Mouse (Mus musculus) forebrain, embryonic 16.5 days (tissue): ENCODE results near the gene Cactin. TPM values are rescaled to one million over a fixed set of nuclear protein-coding genes. Genes with fewer than 3 reads are reported as not detected.

Experiments used
- ATAC-seq: fragments of 200-750 bp; cut with Nextera tagmentation; 2 replicates; pipeline ENCODE4 v1.8.0; 2017; ENCODE audit warnings: mild to moderate bottlenecking, moderate library complexity
- H3K27ac ChIP-seq: fragments of 300-500 bp; sonication (generic); 2 replicates; pipeline ENCODE4 v1.5.1; 2014; ENCODE audit warnings: low read length, control low read depth
- H3K27me3 ChIP-seq: fragments of 300-500 bp; sonication (generic); replicated peaks from 2 replicates; pipeline ENCODE4 v1.6.1; 2014; ENCODE audit warnings: low read length; ENCODE audit not compliant: control insufficient read depth, insufficient read depth
- H3K36me3 ChIP-seq: fragments of 300-500 bp; sonication (generic); 2 replicates; pipeline ENCODE4 v1.6.1; 2014; ENCODE audit not compliant: control insufficient read depth, insufficient read depth
- H3K4me1 ChIP-seq: fragments of 300-500 bp; sonication (generic); replicated peaks from 2 replicates; pipeline ENCODE4 v1.6.1; 2014; ENCODE audit warnings: low read length; ENCODE audit not compliant: control insufficient read depth, insufficient read depth
- H3K4me2 ChIP-seq: fragments of 300-500 bp; sonication (generic); 2 replicates; pipeline ENCODE4 v1.6.1; 2014; ENCODE audit warnings: mild to moderate bottlenecking, low read length, control low read depth
- H3K4me3 ChIP-seq: fragments of 300-500 bp; sonication (generic); replicated peaks from 2 replicates; pipeline ENCODE4 v1.5.1; 2014; ENCODE audit warnings: mild to moderate bottlenecking, low read length, control low read depth
- H3K9ac ChIP-seq: fragments of 300-500 bp; sonication (generic); replicated peaks from 2 replicates; pipeline ENCODE4 v1.6.1; 2014; ENCODE audit warnings: low read depth, low read length, control low read depth
- H3K9me3 ChIP-seq: fragments of 300-500 bp; sonication (generic); 2 replicates; pipeline ENCODE4 v1.6.1; 2016; ENCODE audit warnings: low read length; ENCODE audit not compliant: control insufficient read depth
- WGBS: fragments of 180-500 bp; shearing (Covaris S2); extraction: QIAGEN DNeasy Blood & Tissue Kit; methylation state at CpG from one replicate; pipeline ENCODE4 v1.1.7; 2014; 5-methylcytosine and 5-hydroxymethylcytosine counted together
- microRNA-seq: library from miRNA; unstranded; fragments of <30 nt; microRNA quantifications from one replicate; pipeline ENCODE4, GENCODE M21; 2017
- polyA plus RNA-seq: library from polyadenylated mRNA; unstranded; fragments of >200 nt; fragmentation: Nextera tagmentation; extraction: Ambion mirVana; gene quantifications from 2 replicates; pipeline ENCODE4 v1.2.1, GENCODE M21; 2015

The Cactin gene
- polyA plus RNA-seq, 1 experiment from 2014 or later = 38.3 TPM

GRCm38 (mm10) chr10:81365073-81365472 lies 44.2 kb downstream of the Cactin start:
- Histone ChIP-seq H3K4me3 (no peak overlapping the region), H3K4me2 (no peak overlapping the region), H3K27ac (no peak overlapping the region), H3K9me3 (no peaks in the 10 kb centered on the region), H3K4me1 (peaks cover 16% of the 10 kb centered on the region), H3K9ac (no peak overlapping the region), H3K27me3 (peaks cover 12% of the 10 kb centered on the region), H3K36me3 (peaks cover 26% of the 10 kb centered on the region)
- WGBS = 30% methylated on average over 4 of the region's 4 CpGs
- ATAC-seq = 0 out of 2 replicates have a peak, but pooled peaks have one; percentile 10

DNA sequence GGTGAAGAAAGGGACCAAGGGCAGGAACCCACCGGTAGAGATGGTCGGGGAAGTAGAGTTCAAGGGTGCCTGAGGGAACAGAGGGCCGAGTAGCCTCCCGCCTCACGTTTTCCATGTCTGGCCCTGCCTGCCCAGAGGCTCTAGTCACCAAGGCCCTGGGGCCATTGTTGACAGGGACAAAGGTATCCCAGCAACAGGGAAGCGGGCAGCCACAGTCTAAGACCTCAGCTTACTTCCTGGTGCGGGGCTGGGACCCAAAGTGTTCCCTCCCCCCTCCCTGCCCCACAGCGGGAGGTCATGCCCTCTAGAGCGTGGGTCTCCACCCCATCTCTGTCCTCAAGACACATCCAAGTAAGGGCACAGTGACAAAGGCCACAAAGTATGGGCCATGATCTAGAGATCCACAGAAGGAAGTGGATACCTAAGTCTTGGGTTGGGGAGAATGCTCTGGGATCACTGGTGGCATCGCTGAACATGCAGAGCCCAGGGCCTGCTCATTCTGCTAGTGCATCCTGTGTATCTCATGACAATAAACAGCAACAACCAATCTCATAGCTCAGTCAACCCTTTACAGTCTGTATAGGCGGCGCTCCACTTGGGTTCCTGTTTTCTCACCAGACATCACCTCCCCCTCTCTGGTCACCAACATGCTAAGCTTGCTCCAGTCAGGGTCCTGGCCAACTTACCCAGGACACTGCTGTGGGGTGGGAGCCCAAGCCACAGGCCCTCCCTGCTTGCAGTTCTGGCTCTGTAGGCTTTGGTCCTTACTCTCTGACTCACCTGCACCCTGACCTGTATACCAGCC lies 45.0 kb downstream of the Cactin start, which contains the start of gene 4930404N11Rik:
Gene 4930404N11Rik, minus strand, starts transcription at position 145 of the 805 bp plus-strand sequence.
- Histone ChIP-seq H3K4me2 (peak within 1 kb of the TSS; percentile 49; the same call in 1 of the 2 replicates), H3K9me3 (no peaks in the 10 kb centered on the region), H3K36me3 (peaks cover 26% of the 10 kb centered on the region), H3K9ac (no peak within 1 kb of the TSS), H3K27ac (no peak within 1 kb of the TSS), H3K27me3 (peaks cover 12% of the 10 kb centered on the region), H3K4me1 (peaks cover 16% of the 10 kb centered on the region), H3K4me3 (no peak within 1 kb of the TSS)
- WGBS = 18% methylated on average over 12 of the region's 12 CpGs
- ATAC-seq = peak; percentile 6; the same call in 1 of the 2 replicates

DNA sequence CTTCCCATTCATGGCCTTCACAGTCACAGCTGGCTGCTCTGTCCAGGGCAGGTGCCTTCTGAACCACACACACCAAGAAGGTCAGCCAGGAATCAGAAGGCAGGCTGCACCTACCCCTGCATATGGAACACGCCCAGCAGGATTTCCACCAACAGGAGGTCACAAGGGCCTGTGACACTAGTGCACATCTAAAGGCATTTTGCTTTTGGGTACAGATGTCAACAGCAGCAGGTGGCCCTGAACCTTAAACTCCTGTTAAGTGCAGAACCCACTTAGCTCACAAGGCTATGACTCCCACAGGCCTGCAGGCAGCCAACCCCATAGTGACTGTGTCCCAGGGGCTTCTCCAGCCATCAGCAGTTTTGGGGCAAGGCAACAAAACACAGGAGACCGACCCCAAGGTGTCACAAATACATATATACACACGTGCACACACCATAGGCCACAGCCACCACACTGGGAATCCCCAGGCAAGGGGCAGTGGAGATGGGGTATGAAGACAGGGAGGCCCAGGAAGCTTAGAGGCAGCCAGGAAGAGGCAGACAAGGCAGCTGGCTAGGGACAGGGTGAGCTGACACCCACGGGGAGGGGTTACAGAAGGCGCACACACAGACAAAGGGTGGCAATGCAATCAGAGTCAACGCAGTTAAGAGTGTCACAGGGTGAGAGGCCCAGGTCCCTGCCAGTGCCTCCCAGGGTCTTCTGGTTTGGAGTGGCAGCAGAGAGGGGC lies 45.7 kb downstream of the Cactin start:
- 0 out of 2 replicates have a peak, but pooled peaks have one; percentile 2 for ATAC-seq
- WGBS = 87% methylated on average over 6 of the region's 6 CpGs
- no peak overlapping the region for H3K9ac ChIP-seq
- H3K4me3 ChIP-seq = no peak overlapping the region
- H3K36me3 ChIP-seq = peaks cover 31% of the 10 kb centered on the region
- H3K27me3 ChIP-seq = peaks cover 12% of the 10 kb centered on the region
- H3K27ac ChIP-seq = no peak overlapping the region
- H3K4me1 ChIP-seq = peaks cover 16% of the 10 kb centered on the region
- H3K9me3 ChIP-seq = no peaks in the 10 kb centered on the region
- H3K4me2 ChIP-seq = no peak overlapping the region

DNA sequence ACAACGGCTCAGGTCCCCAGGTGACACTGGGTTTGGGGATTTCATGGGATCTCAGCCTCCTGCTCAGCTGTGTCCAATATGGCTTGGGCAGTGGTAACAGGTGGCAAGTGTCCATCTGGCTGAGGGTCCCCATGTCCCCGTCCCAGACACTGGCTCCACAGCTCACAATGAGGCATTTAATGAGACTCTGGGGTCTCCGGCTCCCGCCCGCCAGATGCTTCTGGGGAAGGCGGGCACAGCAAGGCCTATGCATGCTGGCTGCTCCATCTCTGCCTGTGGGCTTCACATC lies 46.2 kb downstream of the Cactin start:
- Histone ChIP-seq H3K4me1 (peaks cover 16% of the 10 kb centered on the region), H3K36me3 (peaks cover 31% of the 10 kb centered on the region), H3K9me3 (no peaks in the 10 kb centered on the region), H3K9ac (no peak overlapping the region), H3K4me2 (no peak overlapping the region), H3K4me3 (no peak overlapping the region), H3K27me3 (peaks cover 12% of the 10 kb centered on the region), H3K27ac (no peak overlapping the region)
- WGBS = 72% methylated on average over 6 of the region's 6 CpGs
- ATAC-seq = no peak

GRCm38 (mm10) chr10:81375322-81375721 lies 54.4 kb downstream of the Cactin start:
- peaks cover 6% of the 10 kb centered on the region; the same call in 1 of the 2 replicates for H3K36me3 ChIP-seq
- H3K4me1 ChIP-seq = peaks cover 24% of the 10 kb centered on the region
- ATAC-seq = no peak
- H3K27me3 ChIP-seq = no peaks in the 10 kb centered on the region
- no peak overlapping the region for H3K9ac ChIP-seq
- 89% methylated on average over 10 of the region's 10 CpGs for WGBS
- no peak overlapping the region for H3K27ac ChIP-seq
- H3K9me3 ChIP-seq = no peaks in the 10 kb centered on the region
- no peak overlapping the region for H3K4me2 ChIP-seq
- no peak overlapping the region for H3K4me3 ChIP-seq

Small RNA genes within 50 kb of the gene (microRNA-seq; reads per million reads assigned to microRNA genes)
- 12.3 reads per million, percentile 31 among the genes with 10 or more reads in this experiment for gene Mir3057

Other genes starting within 250 kb of the Cactin start
- gene Creb3l3, start 222.2 kb upstream of the Cactin start, polyA plus RNA-seq = 0.17 and 0.66 TPM in 2 replicates
- 210 and 213 TPM in 2 replicates for gene Map2k2, start 215.2 kb upstream of the Cactin start, polyA plus RNA-seq
- gene Zbtb7a, start 185.9 kb upstream of the Cactin start, polyA plus RNA-seq = 11.6 and 11.8 TPM in 2 replicates
- 48.5 and 62.7 TPM in 2 replicates for gene Pias4, start 153.2 kb upstream of the Cactin start, polyA plus RNA-seq
- 652 and 674 TPM in 2 replicates for gene Eef2, start 144.5 kb upstream of the Cactin start, polyA plus RNA-seq
- gene Dapk3, start 138.1 kb upstream of the Cactin start, polyA plus RNA-seq = 55.1 and 56.9 TPM in 2 replicates
- gene 4930442H23Rik, start 137.3 kb upstream of the Cactin start, polyA plus RNA-seq = not detected in 2 replicates
- 0.11 TPM in 1 of 2 replicates, not detected in the other for gene Nmrk2, start 119.1 kb upstream of the Cactin start, polyA plus RNA-seq
- 81.4 and 94.9 TPM in 2 replicates for gene Atcay, start 90.3 kb upstream of the Cactin start, polyA plus RNA-seq
- 18.4 and 24.0 TPM in 2 replicates for gene Zfr2, start 87.9 kb upstream of the Cactin start, polyA plus RNA-seq
- 28.8 and 44.2 TPM in 2 replicates for gene Matk, start 68.2 kb upstream of the Cactin start, polyA plus RNA-seq
- 84.0 and 90.1 TPM in 2 replicates for gene Mrpl54, start 54.2 kb upstream of the Cactin start, polyA plus RNA-seq
- 39.1 and 41.6 TPM in 2 replicates for gene Apba3, start 54.1 kb upstream of the Cactin start, polyA plus RNA-seq
- 7.3 and 8.3 TPM in 2 replicates for gene Tjp3, start 29.5 kb upstream of the Cactin start, polyA plus RNA-seq
- gene Pip5k1c, start 28.1 kb upstream of the Cactin start, polyA plus RNA-seq = 138 and 143 TPM in 2 replicates
- 3.6 and 4.9 TPM in 2 replicates for gene Tbxa2r, start 7.6 kb downstream of the Cactin start, polyA plus RNA-seq
- gene Gipc3, start 22.2 kb downstream of the Cactin start, polyA plus RNA-seq = not detected in 2 replicates
- gene Hmg20b, start 29.4 kb downstream of the Cactin start, polyA plus RNA-seq = 33.4 and 34.2 TPM in 2 replicates
- gene Mfsd12, start 36.4 kb downstream of the Cactin start, polyA plus RNA-seq = 11.4 and 11.5 TPM in 2 replicates
- 0.72 and 0.86 TPM in 2 replicates for gene 4930404N11Rik, start 44.7 kb downstream of the Cactin start, polyA plus RNA-seq
- gene Fzr1, start 57.4 kb downstream of the Cactin start, polyA plus RNA-seq = 121 and 133 TPM in 2 replicates
- 86.0 and 91.0 TPM in 2 replicates for gene Dohh, start 63.3 kb downstream of the Cactin start, polyA plus RNA-seq
- gene Gm48551, start 63.4 kb downstream of the Cactin start, polyA plus RNA-seq = 6.2 and 8.8 TPM in 2 replicates
- gene Gm48552, start 67.9 kb downstream of the Cactin start, polyA plus RNA-seq = 1.0 and 2.2 TPM in 2 replicates
- gene Smim24, start 71.9 kb downstream of the Cactin start, polyA plus RNA-seq = 1.2 and 1.8 TPM in 2 replicates
- 25.4 and 27.0 TPM in 2 replicates for gene Nfic, start 134.5 kb downstream of the Cactin start, polyA plus RNA-seq
- gene Celf5, start 161.6 kb downstream of the Cactin start, polyA plus RNA-seq = 75.3 and 93.0 TPM in 2 replicates
- 70.4 and 80.9 TPM in 2 replicates for gene Ncln, start 175.3 kb downstream of the Cactin start, polyA plus RNA-seq
- gene S1pr4, start 179.0 kb downstream of the Cactin start, polyA plus RNA-seq = 0.40 and 0.53 TPM in 2 replicates
- gene Gna15, start 203.1 kb downstream of the Cactin start, polyA plus RNA-seq = 0.42 and 0.76 TPM in 2 replicates
- gene Gna11, start 224.1 kb downstream of the Cactin start, polyA plus RNA-seq = 106 and 112 TPM in 2 replicates
- 632 and 683 TPM in 2 replicates for gene Aes, start 238.4 kb downstream of the Cactin start, polyA plus RNA-seq